Mouse (Mus musculus) erythroblast, embryonic 14.5 days (primary cell): ENCODE results near the gene Pik3ca.

Experiments used
- GATA1 ChIP-seq: IDR thresholded peaks from 2 replicates; pipeline ENCODE4 v1.6.1; 2012; ENCODE audit warnings: low read length, inconsistent platforms, mixed read lengths
- TAL1 ChIP-seq: IDR thresholded peaks from 3 replicates; pipeline ENCODE4 v1.6.1; 2012; ENCODE audit warnings: low read length, inconsistent platforms, mixed read lengths

GRCm38 (mm10) chr3:32361221-32361620 lies 36.2 kb upstream of the Pik3ca start:
- TF ChIP-seq GATA1 (no peak), TAL1 (no peak)
